Mouse (Mus musculus) kidney, embryonic 15.5 days (tissue): ENCODE data around the gene Ddx47. TPM values are rescaled to one million over a fixed set of nuclear protein-coding genes. Genes with fewer than 3 reads are reported as not detected.

ENCODE experiments used
- ATAC-seq: fragments of 200-750 bp; cut with Nextera tagmentation; replicated peaks from 2 replicates; pipeline ENCODE4 v1.8.0; 2017; ENCODE audit warnings: moderate TSS enrichment; ENCODE audit not compliant: low FRiP score
- H3K27ac ChIP-seq: fragments of 300-500 bp; sonication (generic); 2 replicates; pipeline ENCODE4 v1.5.1; 2015; ENCODE audit warnings: mild to moderate bottlenecking, inconsistent platforms
- H3K27me3 ChIP-seq: fragments of 300-500 bp; sonication (generic); 2 replicates; pipeline ENCODE4 v1.6.1; 2015; ENCODE audit warnings: inconsistent platforms
- H3K36me3 ChIP-seq: fragments of 300-500 bp; sonication (generic); 2 replicates; pipeline ENCODE4 v1.6.1; 2015; ENCODE audit warnings: inconsistent platforms
- H3K4me1 ChIP-seq: fragments of 300-500 bp; sonication (generic); 2 replicates; pipeline ENCODE4 v1.6.1; 2015; ENCODE audit warnings: inconsistent platforms
- H3K4me2 ChIP-seq: fragments of 300-500 bp; sonication (generic); 2 replicates; pipeline ENCODE4 v1.6.1; 2015; ENCODE audit warnings: moderate library complexity, mild to moderate bottlenecking, inconsistent platforms
- H3K4me3 ChIP-seq: fragments of 300-500 bp; sonication (generic); replicated peaks from 2 replicates; pipeline ENCODE4 v1.5.1; 2015; ENCODE audit warnings: mild to moderate bottlenecking, inconsistent platforms
- H3K9ac ChIP-seq: fragments of 300-500 bp; sonication (generic); 2 replicates; pipeline ENCODE4 v1.6.1; 2015; ENCODE audit warnings: mild to moderate bottlenecking, inconsistent platforms
- H3K9me3 ChIP-seq: fragments of 300-500 bp; sonication (generic); replicated peaks from 2 replicates; pipeline ENCODE4 v1.6.1; 2016; ENCODE audit warnings: inconsistent platforms
- WGBS: fragments of 180-500 bp; shearing (Covaris S2); methylation state at CpG from one replicate; pipeline ENCODE4 v1.1.7; 2015; ENCODE audit warnings: mixed read lengths; 5-methylcytosine and 5-hydroxymethylcytosine counted together
- polyA plus RNA-seq: library from polyadenylated mRNA; unstranded; fragments of >200 nt; fragmentation: Nextera tagmentation; extraction: Ambion mirVana; gene quantifications from 2 replicates; pipeline ENCODE4 v1.2.1, GENCODE M21; 2015

Gene Ddx47
- polyA plus RNA-seq, 1 experiment from 2014 or later: 118 TPM

DNA sequence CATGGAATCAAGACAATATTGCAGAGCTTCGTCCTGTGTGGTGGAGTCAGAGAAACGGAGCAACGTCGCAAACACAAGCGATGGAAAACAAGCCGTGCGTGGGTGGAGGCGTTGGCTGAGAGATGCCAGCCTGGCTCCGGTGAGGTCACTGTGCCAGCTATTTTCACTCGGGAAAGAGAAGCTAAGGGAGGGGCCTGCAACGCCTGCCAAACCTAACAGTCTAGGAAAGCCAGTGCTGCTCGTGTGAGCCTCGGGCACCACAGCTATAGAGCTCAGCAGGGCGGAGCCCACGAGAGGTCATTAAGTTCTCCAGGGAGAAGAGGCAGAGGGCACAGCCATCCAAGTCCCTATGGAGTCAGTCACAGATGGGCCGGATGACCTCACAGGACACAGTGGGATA, 37.5 kb downstream of the Ddx47 start:
- Histone ChIP-seq H3K9me3 (no peaks in the 10 kb centered on the region), H3K9ac (no peak overlapping the region), H3K36me3 (no peaks in the 10 kb centered on the region), H3K4me3 (no peak overlapping the region), H3K27me3 (no peaks in the 10 kb centered on the region), H3K27ac (no peak overlapping the region; the same call in 1 of the 2 replicates), H3K4me1 (peaks cover 8% of the 10 kb centered on the region), H3K4me2 (no peak overlapping the region)
- peak; percentile 59 for ATAC-seq
- 49% methylated on average over 16 of the region's 16 CpGs for WGBS

DNA sequence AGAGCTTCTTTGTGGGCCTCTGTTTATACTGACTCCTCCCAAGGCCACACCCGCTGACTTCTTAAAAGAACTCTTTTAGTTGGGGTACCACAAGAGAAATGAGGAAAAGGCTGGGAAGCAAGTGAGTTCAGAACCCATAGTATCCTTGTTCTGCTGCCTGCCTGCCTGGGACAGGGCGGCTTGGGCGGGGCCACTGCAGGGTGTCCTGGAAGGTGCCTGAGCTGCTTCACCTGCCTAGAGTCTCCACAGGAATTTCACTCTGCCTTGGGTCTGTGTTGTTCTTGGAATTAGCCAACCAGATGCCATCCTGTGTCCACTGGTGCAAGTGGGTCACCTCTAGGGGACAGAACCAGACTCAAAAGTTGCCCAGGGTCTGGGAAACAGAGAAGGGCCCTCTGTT, 42.4 kb downstream of the Ddx47 start:
- Histone ChIP-seq H3K4me2 (no peak overlapping the region), H3K9ac (no peak overlapping the region), H3K4me3 (no peak overlapping the region), H3K9me3 (no peaks in the 10 kb centered on the region), H3K27ac (no peak overlapping the region), H3K4me1 (peaks cover 10% of the 10 kb centered on the region), H3K36me3 (no peaks in the 10 kb centered on the region), H3K27me3 (no peaks in the 10 kb centered on the region)
- ATAC-seq: no peak
- 80% methylated on average over 3 of the region's 3 CpGs for WGBS

DNA sequence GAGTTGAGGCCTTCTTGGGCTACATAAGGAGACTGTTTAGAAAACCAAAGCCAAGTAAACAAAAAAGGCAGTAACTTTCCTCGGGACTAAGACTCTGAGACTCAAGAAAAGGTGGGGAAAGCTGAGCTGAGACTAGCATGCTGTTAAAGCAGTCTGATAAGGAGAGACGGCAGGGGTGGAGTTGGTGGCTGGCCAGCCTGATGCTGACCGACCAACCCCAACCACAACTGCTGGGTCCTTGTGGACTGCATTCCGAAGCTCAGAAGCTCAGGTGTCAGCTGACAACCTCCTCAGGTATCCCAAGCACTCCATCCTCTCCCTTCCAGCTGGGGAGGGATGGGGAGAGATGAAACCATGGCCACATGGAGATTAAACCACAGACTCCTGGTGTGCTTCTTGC, 44.5 kb downstream of the Ddx47 start:
- no peaks in the 10 kb centered on the region for H3K9me3 ChIP-seq
- 48% methylated on average over 4 of the region's 4 CpGs for WGBS
- H3K27ac ChIP-seq: no peak overlapping the region
- no peaks in the 10 kb centered on the region for H3K27me3 ChIP-seq
- no peak for ATAC-seq
- no peak overlapping the region for H3K4me3 ChIP-seq
- H3K4me2 ChIP-seq: no peak overlapping the region
- no peaks in the 10 kb centered on the region for H3K36me3 ChIP-seq
- no peak overlapping the region for H3K9ac ChIP-seq
- H3K4me1 ChIP-seq: peaks cover 6% of the 10 kb centered on the region; the same call in 1 of the 2 replicates

DNA sequence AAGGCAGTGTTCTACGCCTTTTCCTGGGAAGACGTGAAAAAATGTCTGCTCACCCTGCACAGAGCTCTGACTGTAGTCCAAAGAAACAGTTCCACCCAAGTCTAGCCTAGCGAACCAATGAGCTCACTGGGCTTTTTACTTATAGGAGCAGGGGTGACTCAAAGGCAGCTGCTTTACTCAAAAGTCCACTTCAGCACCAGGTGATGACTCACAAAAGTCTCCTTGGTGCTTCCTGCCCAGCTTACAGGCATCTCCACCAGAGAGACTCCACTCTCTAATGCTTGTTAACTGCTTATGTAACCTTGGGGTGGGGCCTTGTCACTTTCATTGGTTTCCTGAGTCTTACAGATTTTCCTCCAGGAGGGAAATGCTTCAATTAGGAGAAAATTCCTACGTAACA, 49.3 kb downstream of the Ddx47 start:
- no peak overlapping the region for H3K27ac ChIP-seq
- H3K27me3 ChIP-seq: no peaks in the 10 kb centered on the region
- 93% methylated on average over 4 of the region's 4 CpGs for WGBS
- no peak overlapping the region for H3K4me2 ChIP-seq
- ATAC-seq: no peak
- no peaks in the 10 kb centered on the region for H3K36me3 ChIP-seq
- no peak overlapping the region for H3K4me3 ChIP-seq
- H3K9ac ChIP-seq: no peak overlapping the region
- no peaks in the 10 kb centered on the region for H3K9me3 ChIP-seq
- peaks cover 18% of the 10 kb centered on the region for H3K4me1 ChIP-seq

DNA sequence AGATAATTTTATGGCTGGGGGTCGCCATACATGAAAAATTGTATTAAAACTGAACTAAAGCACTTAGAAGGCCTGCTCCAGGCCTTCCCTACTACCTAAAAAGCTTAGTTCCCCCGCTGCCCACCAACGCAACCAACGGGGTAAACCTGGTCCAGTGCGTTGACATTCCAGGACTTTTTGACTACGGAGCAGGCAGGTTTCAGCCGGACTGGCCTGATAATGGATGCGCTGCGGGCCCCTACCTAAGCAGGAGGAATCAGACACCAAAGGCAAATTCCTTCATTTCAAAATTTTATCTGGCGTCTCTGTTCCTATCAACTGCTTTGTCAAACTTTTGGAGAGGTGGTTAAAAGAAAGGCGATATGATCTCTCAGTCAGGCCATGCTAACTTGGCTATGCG, 53.2 kb downstream of the Ddx47 start:
- Histone ChIP-seq H3K9ac (no peak overlapping the region), H3K9me3 (no peaks in the 10 kb centered on the region), H3K36me3 (no peaks in the 10 kb centered on the region), H3K27me3 (no peaks in the 10 kb centered on the region), H3K4me1 (peaks cover 31% of the 10 kb centered on the region), H3K4me2 (peak overlapping the region; percentile 79), H3K27ac (peak overlapping the region; percentile 45), H3K4me3 (peak overlapping the region; percentile 55; the same call in 1 of the 2 replicates)
- no peak for ATAC-seq
- WGBS: 67% methylated on average over 12 of the region's 12 CpGs

DNA sequence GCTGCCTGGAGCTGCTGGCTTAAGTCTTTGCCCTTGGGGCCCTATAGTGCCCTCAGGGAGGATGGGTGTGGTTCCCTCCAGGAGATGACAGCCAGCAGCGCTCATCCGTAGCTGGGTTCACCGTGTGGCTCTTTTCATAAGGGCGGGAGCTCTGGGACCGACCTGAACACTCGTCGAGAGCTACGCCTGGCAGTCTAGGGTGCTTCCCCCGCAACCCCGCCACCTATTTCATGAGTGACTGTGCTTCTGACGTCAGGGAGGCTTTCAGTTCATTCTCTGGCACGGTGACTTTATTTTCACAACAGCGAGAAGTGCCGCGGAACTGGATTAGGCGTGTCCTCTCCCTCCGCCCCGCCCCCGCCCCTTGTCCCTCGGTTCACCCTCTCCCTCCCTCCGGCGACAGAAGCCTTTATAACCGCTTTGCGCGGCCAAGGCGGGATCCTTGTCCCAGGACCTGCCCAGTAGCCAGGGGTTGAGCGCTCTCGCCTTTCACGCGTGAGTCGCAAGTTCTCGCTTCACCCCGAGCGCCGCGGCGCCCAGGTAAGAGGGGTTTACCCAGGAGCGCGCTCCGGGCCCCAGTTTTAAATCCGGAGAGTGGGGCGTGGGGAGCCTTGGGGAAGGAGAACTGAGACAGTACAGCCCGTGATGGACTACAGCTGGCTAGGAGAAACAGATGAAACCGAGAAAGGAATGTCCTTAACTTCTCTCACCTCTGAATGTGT, 54.0 kb downstream of the Ddx47 start, which contains the start of gene Gprc5a:
Gene Gprc5a (plus strand): TSS at position 416 of the 722 bp plus-strand sequence.
- peaks cover 31% of the 10 kb centered on the region for H3K4me1 ChIP-seq
- H3K27ac ChIP-seq: peak within 1 kb of the TSS; percentile 45
- H3K9ac ChIP-seq: peak within 1 kb of the TSS; percentile 55
- peak within 1 kb of the TSS; percentile 55 for H3K4me3 ChIP-seq
- peak within 1 kb of the TSS; percentile 79 for H3K4me2 ChIP-seq
- no peaks in the 10 kb centered on the region for H3K9me3 ChIP-seq
- ATAC-seq: peak; percentile 85
- under 1% methylated on average over 44 of the region's 44 CpGs for WGBS
- no peaks in the 10 kb centered on the region for H3K36me3 ChIP-seq
- H3K27me3 ChIP-seq: no peaks in the 10 kb centered on the region

DNA sequence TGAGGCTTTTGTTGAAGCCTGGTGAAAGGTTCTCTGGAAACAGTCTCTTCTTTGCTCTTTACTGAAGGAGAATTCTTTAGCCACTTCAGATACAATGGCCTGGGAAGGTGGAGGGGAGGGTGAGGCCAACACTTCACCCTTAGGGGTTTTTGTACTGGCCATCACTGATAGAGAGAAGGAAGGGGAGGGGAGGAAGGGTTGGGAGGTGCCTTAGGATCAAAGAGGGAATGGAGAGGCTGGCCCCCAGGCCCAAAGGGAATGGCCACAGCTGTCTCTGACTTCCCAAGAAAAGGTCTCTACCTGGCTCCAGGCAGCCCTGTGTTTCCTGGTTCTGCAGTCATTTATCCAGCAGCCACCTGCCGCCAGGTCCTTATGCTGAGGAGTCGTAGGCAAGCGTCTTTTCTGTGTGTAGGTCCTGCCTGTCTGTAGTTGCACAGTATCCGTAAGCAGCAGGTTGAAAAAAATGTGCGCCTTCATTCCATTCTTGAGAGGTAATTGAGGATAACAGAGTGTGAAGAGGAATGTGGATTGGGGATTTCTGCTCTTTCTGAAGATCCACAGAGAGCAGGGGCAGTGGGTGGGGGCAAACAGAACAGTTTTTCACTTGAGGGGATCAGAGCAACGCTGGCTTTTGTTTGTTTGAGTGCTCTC, 55.5 kb downstream of the Ddx47 start:
- no peaks in the 10 kb centered on the region for H3K27me3 ChIP-seq
- H3K4me1 ChIP-seq: peaks cover 37% of the 10 kb centered on the region
- no peak for ATAC-seq
- no peak overlapping the region for H3K27ac ChIP-seq
- no peak overlapping the region for H3K9ac ChIP-seq
- 41% methylated on average over 6 of the region's 6 CpGs for WGBS
- no peaks in the 10 kb centered on the region for H3K9me3 ChIP-seq
- no peaks in the 10 kb centered on the region for H3K36me3 ChIP-seq
- peak overlapping the region; percentile 79 for H3K4me2 ChIP-seq
- peak overlapping the region; percentile 55 for H3K4me3 ChIP-seq

DNA sequence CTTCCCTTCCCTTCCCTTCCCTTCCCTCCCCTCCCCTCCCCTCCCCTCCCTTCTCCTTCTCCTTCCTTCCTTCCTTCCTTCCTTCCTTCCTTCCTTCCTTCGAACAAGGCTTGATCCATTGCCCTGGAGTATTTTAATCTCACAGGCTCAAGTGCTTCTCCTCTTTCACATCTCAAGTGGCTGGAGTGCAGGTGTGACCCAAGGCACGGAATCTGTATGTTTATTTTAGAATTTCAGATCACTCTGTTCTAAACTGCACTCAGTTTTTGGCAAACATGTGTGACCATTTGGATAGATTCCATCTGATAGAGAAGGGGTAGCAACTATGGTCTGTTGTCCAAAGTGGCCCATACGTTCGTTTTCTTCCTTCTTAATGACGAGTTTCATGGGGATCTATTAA, 56.8 kb downstream of the Ddx47 start:
- no peak for ATAC-seq
- Histone ChIP-seq H3K9ac (no peak overlapping the region), H3K9me3 (no peaks in the 10 kb centered on the region), H3K27ac (no peak overlapping the region), H3K36me3 (no peaks in the 10 kb centered on the region), H3K4me2 (no peak overlapping the region), H3K4me3 (no peak overlapping the region), H3K4me1 (peaks cover 37% of the 10 kb centered on the region), H3K27me3 (no peaks in the 10 kb centered on the region)
- 71% methylated on average over 5 of the region's 5 CpGs for WGBS

DNA sequence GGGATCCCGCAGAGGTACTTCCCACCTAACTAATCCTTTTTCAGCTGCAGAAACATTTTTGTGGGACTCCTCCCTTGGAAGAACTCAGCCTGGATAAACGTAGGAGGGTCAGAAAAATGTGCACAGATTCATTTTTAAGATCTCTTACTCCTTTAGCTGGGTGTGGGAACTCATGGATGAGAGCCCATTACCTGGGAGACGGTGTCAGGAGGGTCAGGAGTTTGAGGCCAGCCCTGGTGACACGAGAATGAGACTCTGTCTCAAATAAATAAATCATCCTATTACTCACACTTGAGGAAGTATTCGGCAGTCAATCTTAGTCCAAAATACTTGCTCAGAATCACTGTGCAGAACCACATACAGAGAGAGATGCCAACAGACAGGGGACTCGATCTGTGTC, 58.4 kb downstream of the Ddx47 start:
- Histone ChIP-seq H3K4me1 (peaks cover 34% of the 10 kb centered on the region), H3K4me3 (no peak overlapping the region), H3K9ac (no peak overlapping the region), H3K27me3 (no peaks in the 10 kb centered on the region), H3K9me3 (no peaks in the 10 kb centered on the region), H3K36me3 (no peaks in the 10 kb centered on the region), H3K27ac (no peak overlapping the region), H3K4me2 (no peak overlapping the region)
- no peak for ATAC-seq
- WGBS: 48% methylated on average over 6 of the region's 6 CpGs

DNA sequence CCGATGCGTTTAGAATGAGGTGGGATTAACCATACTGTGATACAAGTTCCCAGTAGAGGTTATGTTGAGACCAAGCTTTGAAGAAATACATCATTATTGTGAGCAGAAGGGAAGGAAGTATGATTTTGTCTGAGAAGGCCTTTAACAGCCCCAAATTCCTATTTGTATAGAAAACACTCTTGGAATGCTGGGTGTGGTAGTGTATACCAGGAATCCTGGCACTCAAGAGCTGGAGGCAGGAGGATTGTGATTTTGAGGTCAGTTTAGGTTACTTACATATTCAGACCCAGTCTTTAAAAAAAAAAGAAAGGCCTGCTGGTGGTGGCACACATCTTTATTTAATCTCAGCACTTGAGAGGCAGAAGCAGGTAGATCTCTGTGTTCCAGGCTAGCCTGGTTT, 58.9 kb downstream of the Ddx47 start:
- Histone ChIP-seq H3K4me2 (no peak overlapping the region), H3K27me3 (no peaks in the 10 kb centered on the region), H3K4me1 (peaks cover 29% of the 10 kb centered on the region), H3K4me3 (no peak overlapping the region), H3K36me3 (no peaks in the 10 kb centered on the region), H3K9me3 (no peaks in the 10 kb centered on the region), H3K9ac (no peak overlapping the region), H3K27ac (no peak overlapping the region)
- 79% methylated on average over 2 of the region's 2 CpGs for WGBS
- no peak for ATAC-seq
